Comparison of ENCODE assay signal across 8 mouse cellular contexts in genomic region chr13:97439216-97439979, GRCm38 (mm10).
DNase-seq lines count a peak whose midpoint lies in the region; ATAC-seq and TF ChIP-seq lines count a peak whose summit lies in the region.

No protein-coding gene starts in this region.

- peaks cover 32% of the 10 kb centered on the region for H3K4me1 ChIP-seq in hindbrain, embryonic 11.5 days (replicated peaks; ENCODE audit: control insufficient read depth, insufficient read depth, low read length)
- peaks cover 13% of the 10 kb centered on the region for H3K4me1 ChIP-seq in lung, adult 2 months (ENCODE audit: control insufficient read depth, insufficient read depth, low read length)

- peak overlapping the region; percentile 38; the same call in 1 of the 2 replicates for H3K9ac ChIP-seq in hindbrain, embryonic 11.5 days (ENCODE audit: low read depth, low read length)

- no peak for TF ChIP-seq POLR2A in lung, adult 2 months (IDR thresholded peaks at IDR 0.05; ENCODE audit: borderline replicate concordance, extremely low read depth, low read depth, low read length)

- no peak for DNase-seq in layer of hippocampus, adult 2 months (ENCODE audit: low spot score in 2 of 2)
- no peak for DNase-seq in layer of hippocampus, adult 9-11 months
- peak; percentile 51 for DNase-seq in embryo, embryonic 10 days (ENCODE audit: low spot score)
- DNase-seq in hindbrain, embryonic 11.5 days (ENCODE audit: low spot score) = peak; percentile 58
- DNase-seq in mesoderm, embryonic 11.5 days (ENCODE audit: low read depth, low spot score) = peak; percentile 58
- no peak for DNase-seq in gastrocnemius, postnatal 14 days
- no peak for DNase-seq in urinary bladder, postnatal 36 days (ENCODE audit: low spot score in 2 of 2)
- no peak for DNase-seq in lung, adult 2 months

- H3K27me3 ChIP-seq in hindbrain, embryonic 11.5 days (ENCODE audit: control insufficient read depth, insufficient read depth, low read length) = no peaks in the 10 kb centered on the region

- H3K4me3 ChIP-seq in layer of hippocampus, adult 2 months = no peak overlapping the region
- H3K4me3 ChIP-seq in hindbrain, embryonic 11.5 days (ENCODE audit: low read depth, low read length) = no peak overlapping the region
- H3K4me3 ChIP-seq in lung, adult 2 months (replicated peaks; ENCODE audit: extremely low read depth, low read depth, low read length) = no peak overlapping the region

- 12% methylated on average over 16 of the region's 16 CpGs for WGBS in hindbrain, embryonic 11.5 days
- 44% methylated on average over 16 of the region's 16 CpGs for WGBS in lung, adult 2 months

- H3K9me3 ChIP-seq in hindbrain, embryonic 11.5 days (ENCODE audit: control insufficient read depth, low read length) = no peaks in the 10 kb centered on the region

- peak overlapping the region; percentile 90 for H3K27ac ChIP-seq in layer of hippocampus, adult 2 months
- H3K27ac ChIP-seq in hindbrain, embryonic 11.5 days (ENCODE audit: low read depth, low read length) = peak overlapping the region; percentile 83

- H3K4me2 ChIP-seq in hindbrain, embryonic 11.5 days (replicated peaks; ENCODE audit: low read depth, low read length) = peak overlapping the region; percentile 18

- no peak for TF ChIP-seq CTCF in layer of hippocampus, adult 2 months (conservative IDR thresholded peaks at IDR 0.05)
- no peak for TF ChIP-seq CTCF in lung, adult 2 months (IDR thresholded peaks at IDR 0.05; ENCODE audit: insufficient read depth, low read length)

- intact Hi-C loops in gastrocnemius, postnatal 14 days (cut with DNase I; ENCODE audit: low total_unique reads) = no loop called here

- H3K36me3 ChIP-seq in hindbrain, embryonic 11.5 days (ENCODE audit: control insufficient read depth, insufficient read depth, low read length) = no peaks in the 10 kb centered on the region

- peak; percentile 41; the same call in 1 of the 2 replicates for ATAC-seq in hindbrain, embryonic 11.5 days (ENCODE audit: low FRiP score)

Comparison
In these comparisons a context has a peak if more than half of its experiments do, and no peak if none do; other contexts are left out.
1. DNase-seq: peak in embryo, embryonic 10 days (single experiment), hindbrain, embryonic 11.5 days (single experiment) and mesoderm, embryonic 11.5 days (single experiment); none in layer of hippocampus, adult 2 months (0 of 2), layer of hippocampus, adult 9-11 months (single experiment), gastrocnemius, postnatal 14 days (single experiment), urinary bladder, postnatal 36 days (0 of 2) and lung, adult 2 months (single experiment).